Mouse (Mus musculus) bone marrow, adult 2 months (tissue): ENCODE measurements around the gene 4933405L10Rik.

Experiments
- CTCF ChIP-seq: fragments of 200-500 bp; IDR thresholded peaks from 2 replicates; pipeline ENCODE4 v1.5.1; 2011; ENCODE audit warnings: low read length, control low read depth; ENCODE audit not compliant: control insufficient read depth, insufficient read depth
- POLR2A ChIP-seq: fragments of 200-500 bp; IDR thresholded peaks from 2 replicates; pipeline ENCODE4 v1.6.1; 2011; ENCODE audit warnings: low read depth, mild to moderate bottlenecking, control low read depth, low read length, borderline replicate concordance; ENCODE audit not compliant: control insufficient read depth

DNA sequence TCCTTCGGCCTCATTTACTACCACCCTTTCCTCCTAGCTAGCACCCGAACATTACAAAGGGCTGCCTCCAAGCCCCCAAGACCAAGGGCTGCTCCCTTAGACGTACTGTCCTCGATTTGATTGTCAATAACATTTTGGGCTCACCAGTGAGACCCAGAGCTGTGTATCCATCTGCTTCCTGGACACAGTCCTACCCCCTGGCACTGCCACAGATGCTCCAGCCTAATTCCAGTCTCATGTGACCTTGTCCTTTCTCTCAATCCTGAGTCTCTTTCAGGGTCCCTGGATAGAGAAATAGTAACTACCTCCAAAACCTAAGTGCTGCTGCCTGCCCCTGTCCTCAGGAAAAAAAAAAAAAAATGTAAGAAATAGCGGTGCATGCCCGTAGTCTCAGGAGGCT is 2.5 kb upstream of the 4933405L10Rik start:
- TF ChIP-seq CTCF, result no peak
- TF ChIP-seq POLR2A, result no peak
